Mouse (Mus musculus) right cerebral cortex, adult 18-20 months (tissue): ENCODE results near the gene Col5a1.

Experiments
- DNase-seq: peaks from one replicate; pipeline ENCODE4 v3.0.0; 2022; ENCODE audit warnings: mixed read lengths

Gene Col5a1

DNA sequence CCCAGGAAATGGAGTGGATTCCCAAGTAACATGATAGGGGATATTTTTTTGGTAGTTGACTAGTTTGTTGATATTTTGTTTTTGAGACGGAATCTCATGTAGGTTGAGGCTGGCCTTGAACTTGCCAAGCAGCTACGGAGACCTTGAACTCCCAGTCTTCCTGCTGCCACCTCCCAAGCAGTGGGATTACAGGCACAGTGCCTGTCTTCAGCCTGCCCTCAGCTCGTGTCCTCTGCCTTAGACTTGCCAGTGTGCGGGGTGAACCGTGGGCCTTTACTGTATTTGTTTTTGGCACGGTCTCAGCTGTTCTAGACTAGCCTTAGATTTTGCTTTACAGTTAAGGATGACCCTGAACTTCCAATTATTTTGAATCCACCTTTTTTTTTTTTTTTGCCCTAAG, 37.5 kb downstream of the Col5a1 start:
- no peak for DNase-seq

DNA sequence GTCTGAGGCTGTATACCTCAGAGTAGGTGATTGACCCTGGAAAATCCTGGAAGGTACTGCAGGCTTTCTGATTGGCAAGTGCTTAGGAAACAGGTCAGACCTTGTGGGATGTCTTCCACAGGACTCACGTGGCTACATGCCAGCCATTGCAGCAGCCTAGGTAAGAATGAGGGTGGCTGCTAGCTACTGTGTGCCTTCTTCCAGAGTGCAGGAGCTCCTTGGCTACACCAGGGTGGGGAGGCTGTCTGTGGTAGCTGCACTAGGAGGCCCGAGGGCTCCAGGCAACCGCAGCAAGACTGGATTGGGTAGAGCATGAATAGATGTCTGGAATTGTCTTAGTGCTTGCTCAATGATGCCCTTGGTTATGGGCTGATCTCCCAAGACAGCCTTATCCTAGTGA, 38.2 kb downstream of the Col5a1 start:
- no peak for DNase-seq

DNA sequence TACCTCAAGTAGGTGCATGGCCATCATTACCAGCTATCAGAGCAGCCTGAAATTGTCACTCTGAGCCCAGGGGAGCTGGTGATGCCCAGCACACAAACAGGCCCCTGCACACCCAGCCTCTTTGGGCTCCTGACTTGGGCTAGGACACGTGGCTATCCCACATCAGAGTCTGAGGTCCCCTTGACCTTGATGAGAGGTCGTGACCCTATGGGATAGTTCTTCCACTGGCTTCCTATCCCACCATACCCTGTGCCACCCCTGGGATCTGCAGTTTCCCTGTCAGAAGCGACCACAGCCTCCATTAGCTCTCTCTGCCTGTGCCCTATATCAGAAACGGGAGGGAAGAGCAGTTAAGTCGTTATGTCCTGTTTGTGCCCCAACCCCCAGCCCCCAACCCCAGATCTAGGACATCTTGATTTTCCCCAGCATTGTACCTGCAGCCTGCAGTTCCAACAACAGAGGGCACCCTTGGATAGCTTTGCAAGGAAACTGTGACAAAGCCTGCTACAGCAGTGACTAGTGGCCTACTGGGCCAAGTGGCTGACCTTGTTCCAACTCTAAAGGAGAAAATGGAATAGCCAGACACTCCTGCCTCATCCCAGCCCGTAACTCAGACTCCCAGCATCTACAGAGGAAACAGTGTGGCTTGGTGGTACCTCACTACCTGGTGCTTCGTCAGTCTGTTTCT, 40.4 kb downstream of the Col5a1 start:
- peak; percentile 60 for DNase-seq

DNA sequence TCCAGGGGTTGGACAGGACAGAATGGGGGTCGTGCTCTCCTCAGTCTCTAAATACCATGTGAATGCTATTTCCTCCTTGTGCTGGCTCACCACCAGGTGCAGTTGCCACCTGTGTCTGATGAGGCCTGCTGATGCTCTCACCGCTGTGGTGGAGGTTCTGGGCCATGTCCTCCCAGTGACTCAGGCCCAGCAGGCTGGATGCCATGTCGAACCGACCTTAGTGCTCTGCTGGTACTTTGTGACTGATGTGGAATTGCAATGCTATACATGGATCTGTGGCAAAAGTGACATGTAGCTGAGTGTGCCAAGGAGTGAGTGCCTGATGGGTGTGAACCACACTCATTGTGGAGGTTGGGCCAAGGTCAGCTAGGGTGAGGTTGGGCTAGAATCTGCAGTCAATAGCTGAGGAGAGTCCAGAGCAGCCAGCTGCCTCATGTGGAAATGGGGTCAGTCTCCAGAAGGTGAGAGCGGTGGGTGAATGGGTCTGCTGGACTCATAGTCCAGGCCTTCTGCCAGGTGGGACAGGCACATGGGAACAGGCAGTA, 44.3 kb downstream of the Col5a1 start:
- no peak for DNase-seq

DNA sequence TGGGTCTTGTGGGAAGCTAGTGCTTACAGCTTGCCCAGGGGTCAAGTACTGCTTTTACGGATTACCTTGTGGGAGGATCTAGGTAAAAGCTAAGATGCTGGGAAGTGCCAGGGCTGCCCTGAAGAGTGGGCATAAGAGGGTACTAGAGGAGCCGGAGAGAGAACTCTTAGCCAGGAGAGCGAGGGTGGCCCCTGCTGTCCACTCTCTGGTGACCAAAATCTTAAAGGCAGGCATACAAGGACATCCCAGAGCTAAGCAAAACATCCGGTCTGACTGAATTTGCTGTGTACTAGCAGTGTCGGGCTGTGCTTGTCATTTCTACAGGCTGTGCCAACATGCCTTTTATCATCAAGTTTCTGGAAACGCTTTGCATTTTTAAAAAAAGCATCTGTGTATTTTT, 44.9 kb downstream of the Col5a1 start:
- DNase-seq = no peak

DNA sequence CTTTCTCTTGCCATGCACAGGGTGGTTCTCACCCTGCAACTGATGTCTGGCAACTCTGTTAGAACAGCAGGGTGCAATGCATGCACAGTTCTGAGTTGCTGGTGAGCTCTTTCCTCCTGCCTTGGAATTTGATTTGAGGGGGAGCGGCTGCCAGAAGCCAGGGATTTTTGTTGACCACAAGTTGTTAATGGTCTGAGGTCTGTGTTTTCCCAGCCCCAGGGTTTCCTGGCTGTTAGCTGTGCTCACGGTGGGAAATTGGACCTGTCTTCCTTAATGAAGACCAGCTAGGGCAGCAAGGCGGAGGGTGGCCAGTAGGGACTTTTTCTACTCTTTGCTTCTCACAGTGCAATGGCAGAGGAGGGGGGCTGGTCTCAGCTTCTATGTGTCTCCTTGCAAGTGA, 45.7 kb downstream of the Col5a1 start:
- DNase-seq = no peak

DNA sequence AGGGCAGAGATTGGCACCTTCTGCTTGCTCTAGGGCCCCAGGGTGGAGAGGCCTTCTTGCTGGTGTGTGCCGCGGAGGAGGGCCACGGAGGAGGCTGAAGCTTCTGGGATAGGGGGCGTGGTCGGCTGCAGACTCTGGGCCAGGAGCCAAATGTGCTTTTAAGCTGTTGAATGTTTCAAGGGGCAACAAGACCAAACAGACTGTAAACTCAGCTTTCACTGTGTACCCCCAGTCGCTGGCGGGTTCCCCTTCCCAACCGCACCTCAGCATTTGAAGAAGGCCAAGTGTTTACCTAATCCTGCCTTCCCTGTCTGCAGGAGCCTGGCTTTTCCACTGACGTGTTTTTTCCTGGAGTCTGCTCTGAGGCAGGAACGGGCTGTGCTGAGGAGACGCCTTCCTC, 48.0 kb downstream of the Col5a1 start:
- no peak for DNase-seq

DNA sequence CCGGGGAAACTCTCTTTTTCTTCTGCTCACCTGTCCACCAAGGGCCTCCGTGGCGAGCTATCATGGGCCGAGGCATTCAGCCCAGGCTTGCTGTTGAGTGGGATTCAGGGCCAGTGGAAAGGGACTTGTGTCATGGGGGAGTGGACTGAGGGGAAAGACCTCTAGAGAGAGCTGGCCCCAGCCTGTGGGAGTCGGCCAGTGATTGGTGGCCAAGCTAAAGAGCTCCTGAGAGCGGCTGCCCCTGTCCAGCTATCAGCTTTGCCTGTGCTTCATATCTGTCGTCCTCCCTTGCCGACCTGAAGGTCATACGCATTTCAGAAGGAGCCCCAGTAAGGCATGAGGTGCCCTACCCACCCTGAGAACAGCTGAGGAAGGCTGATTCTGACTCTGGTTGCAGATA, 48.6 kb downstream of the Col5a1 start:
- DNase-seq = no peak

DNA sequence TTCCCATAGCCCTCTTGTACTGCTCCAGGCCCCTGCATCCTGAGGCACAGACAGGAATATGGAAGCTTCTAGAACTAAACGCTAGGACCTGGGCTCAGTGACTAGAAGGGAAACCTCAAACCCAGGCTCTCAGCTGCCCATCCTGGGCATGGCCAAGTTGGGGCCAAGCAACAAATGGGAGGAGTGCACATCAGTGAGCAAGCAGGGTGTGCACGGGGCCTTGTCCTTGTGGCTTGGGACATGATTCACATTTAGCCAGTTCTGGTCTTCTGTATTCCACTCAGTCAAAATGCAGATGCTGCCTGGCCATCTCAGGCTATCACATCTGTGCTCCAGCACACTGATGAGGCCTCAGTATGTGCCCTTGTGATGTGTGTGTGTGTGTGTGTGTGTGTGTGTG, 49.2 kb downstream of the Col5a1 start:
- DNase-seq = no peak

DNA sequence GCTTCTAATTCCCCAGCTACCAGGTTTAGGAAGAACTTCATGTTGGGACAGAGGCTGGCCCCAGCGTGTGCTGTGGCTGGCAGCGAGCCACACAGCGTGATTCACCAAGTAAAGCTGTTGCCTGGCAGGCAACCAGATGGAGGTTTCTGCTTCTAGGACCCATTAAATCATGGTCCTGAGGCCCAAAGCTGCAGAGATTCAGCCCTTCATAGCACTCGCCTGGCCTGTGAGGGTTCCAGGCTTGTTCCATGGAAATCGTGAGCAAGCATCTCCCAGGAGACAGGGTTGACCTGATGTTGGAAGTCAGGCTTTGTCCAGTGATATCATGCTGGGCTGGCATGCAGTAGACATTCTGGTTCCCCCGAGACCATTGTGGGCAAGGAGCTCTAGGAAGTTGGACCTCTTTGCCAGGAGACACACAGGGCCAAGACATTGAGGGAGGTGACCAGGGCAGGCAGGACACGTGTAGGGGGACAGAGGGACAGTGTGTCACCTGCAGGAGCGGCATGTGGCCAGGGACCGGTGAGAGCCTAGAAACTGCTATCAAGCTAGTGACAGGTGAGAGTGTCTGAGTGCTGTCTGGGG, 50.5 kb downstream of the Col5a1 start:
- peak; percentile 62 for DNase-seq

DNA sequence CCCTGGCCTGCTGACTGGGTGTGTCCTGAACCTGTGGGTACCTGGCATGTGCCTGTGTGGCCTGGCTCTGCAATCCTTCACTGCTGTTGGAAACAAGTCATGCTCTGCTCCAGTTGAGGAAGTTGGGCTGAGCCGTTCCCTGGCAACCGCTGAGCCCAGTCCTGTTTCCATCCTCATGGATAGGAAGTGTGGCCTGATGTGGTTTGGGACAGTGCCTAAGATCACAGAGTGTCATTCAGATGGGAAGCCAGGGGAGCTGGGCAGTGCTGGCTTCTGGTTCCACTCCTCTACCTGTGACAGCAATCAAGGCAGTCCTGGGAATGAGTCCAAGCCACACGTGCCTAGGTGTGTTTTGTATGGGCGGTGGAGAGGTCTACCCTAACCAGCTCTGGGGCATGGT, 53.2 kb downstream of the Col5a1 start:
- DNase-seq = no peak

DNA sequence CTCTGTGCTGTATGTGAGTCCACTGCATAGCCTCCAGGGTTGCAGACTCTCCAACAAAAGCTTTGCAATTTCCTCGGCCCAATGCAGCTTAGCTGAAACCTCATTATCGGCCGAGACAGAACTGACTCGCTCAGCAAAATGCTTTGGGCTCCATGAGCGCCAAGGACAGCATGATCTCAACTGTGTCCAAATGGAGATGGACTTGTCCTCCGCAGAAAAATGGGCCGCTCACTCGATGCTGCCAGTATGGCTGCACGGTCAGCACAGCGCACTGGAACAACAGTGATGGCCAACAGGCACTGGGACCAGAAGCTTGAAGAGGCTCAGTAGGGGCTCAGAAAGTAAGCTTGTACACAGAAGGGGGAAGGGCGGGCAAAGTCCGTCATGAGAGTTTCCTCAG, 53.9 kb downstream of the Col5a1 start:
- no peak for DNase-seq

DNA sequence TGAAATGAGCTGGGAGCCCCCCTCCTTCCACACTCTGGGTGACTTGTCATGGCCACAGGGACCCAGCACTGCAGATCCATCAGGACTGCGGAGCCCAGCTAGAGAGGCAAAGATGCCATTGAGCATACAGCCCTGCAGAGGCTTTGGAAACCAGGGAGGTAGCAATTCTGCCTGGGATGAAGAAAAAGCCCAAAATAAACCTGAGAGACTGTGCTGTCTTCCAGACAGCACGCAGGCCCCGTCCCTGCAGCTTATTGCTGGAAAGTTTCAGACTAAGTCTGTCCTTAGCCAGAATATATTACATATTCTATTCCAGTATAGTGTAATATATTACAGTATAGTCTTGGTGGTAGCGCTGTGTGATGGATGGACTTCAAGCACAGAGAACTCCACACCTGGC, 61.0 kb downstream of the Col5a1 start:
- no peak for DNase-seq

DNA sequence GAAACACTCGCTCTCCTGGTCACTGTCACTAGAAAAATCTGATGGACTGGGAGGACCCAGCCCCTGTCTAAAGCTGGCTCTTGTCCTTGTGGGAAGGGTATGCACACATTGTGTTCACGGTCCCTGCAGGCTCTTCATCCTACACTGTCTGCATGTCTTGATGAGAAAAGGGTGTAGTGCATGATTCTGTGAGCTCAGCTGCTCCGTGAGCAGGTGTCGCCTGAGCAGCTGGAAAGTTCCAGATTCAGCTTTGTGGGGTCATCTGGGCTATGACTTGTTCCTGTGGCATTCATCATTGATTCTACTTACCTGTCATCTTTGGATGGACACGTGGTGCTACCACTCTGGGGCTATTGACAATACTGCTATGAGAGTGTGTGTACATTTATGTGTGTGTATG, 61.7 kb downstream of the Col5a1 start:
- DNase-seq = no peak

DNA sequence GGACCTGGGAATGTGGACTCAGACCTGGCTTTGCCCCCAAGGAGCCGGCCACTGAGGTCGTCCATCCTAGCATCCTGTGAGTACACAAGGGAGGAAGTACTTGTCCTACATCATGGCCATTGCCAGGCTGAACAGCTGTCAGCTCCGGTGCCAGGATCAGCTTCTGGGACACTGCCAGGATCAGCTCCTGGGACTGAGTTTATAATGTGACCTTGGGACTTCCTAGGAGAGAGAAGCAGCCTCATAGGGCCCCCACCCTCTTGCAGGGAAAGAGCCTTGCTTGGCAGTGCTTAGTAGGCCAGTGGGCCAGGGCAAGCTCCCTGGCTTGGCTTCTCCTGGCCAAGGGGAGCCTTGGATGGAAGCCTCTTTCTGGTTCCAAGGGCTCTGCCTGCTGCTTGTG, 67.6 kb downstream of the Col5a1 start:
- DNase-seq = no peak

DNA sequence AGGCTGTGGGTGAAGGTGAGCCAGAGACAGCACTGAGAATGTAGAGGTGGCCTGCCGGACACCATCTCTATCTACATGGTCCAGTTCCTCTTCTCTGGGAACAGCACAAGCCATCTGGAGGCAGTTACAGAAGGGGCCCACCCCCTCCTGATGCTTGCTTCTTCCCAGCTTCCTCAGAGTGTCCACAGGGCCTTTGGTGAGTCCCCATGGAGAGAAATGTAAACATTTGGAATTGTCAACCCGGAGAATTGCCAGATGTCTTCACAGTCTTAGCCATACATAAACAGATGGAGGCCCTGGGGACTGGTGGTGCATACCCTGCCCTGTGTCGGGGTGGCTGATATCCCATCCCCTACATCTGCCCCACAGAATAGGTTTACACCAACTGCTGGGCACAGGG, 68.7 kb downstream of the Col5a1 start:
- DNase-seq = no peak

DNA sequence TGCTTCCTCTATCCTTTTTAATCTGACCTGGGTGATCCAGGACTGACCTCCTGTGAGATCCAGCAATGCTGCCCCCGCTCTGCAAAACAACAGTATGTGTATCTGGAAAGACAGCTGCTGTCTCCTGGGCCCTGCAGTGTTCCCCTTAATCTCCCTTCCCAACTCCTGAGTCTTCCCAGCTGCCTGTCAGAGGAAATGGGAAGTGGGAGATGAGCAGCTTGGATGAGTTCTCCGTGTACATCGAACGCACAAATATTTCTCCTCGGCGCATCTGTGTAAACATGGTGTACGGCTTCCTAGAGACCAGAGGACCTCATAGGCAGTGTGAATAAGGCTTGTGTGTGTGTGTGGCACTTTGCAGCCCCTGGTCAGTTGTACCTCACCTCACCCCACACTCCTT, 70.5 kb downstream of the Col5a1 start:
- DNase-seq = no peak

DNA sequence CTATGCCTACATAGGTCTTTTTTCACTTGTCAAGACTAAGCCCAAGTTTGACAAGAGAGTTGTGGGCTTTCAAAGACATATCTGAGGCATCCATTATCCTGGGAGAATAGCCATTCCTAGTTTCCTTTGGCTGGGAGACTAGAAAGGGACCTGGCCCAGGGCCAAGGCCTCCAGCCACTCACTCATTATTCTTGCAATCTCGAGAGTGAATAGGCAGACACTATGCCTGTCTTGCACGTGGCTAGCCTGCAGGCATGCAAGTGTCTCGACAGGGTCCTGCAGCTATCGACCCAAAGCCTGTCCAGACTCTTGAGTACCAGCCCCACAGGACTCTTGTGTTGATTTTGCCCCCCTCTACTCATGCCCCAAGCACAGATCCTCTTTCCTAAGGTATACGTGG, 71.0 kb downstream of the Col5a1 start:
- no peak for DNase-seq

DNA sequence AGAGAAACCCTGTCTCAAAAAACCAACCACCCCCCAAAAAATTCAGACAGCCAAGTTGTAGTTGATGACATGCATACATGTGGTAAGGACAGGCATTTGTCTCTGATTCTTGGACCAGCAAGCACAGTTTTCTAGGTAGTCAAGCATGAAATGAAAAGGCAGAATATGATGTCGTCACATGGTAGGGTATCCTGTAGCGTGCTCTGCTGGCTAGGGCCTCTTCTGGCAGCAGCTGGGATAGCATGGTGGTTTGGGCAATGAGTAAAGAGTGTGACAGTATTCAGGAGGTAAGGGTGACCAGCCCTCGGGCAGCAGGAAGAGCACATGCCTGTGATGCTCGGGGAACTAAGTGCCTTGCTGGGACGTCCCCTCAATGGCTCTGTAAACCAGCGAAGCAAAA, 73.0 kb downstream of the Col5a1 start:
- DNase-seq = no peak

DNA sequence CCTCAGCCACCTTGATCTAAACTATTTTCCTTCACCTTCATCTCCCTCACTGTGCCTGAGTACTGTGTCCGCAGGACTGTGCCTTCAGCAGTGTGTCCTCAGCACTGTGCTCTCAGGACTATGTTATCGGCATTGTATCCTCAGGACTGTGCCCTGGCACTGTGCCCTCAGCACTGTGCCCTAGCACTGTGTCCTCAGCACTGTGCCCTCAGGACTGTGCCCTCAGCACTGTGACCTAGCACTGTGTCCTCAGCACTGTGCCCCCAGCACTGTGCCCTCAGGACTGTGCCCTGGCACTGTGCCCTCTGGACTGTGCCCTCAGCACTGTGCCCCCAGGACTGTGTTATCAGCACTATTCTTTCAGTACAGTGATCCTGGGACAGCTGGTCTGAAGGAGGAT, 75.0 kb downstream of the Col5a1 start:
- DNase-seq = no peak

DNA sequence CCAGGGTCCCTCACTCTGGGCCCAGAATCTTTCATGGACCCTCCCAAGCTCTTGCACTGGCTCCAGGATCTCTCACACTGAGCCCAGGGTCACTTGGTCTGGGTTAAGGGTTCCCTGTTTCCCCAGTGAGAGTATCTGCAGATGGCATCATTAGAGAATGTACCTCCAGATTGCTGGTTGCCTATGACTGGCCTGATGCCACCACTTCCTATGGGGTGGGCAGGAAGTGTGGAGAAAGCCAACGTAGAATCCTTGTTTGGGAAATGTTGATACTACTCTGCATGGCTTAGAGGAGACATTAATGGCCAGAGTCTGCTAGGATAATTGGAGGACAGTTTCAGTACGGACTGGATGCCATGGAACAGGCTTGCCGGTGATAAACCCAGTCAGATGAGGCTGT, 76.2 kb downstream of the Col5a1 start:
- no peak for DNase-seq

DNA sequence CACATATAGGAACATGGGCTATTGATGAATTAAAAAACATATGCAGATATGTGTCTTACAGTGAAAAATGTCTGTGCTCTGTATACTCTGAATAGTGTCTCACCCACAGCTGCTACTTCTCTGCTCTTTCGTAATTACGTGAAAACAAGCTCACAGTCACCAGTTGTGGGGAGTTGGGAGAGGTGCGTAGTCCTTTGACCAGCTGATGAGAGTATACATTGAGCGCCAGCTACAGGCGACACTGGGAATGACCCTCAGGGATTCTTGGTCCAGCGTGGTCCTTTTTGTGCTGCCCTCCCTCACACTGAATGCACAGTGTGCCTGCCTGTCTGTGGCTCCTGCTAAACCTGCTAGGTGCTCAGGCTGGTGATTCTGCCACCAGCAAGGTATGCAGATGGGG, 82.9 kb downstream of the Col5a1 start:
- no peak for DNase-seq

DNA sequence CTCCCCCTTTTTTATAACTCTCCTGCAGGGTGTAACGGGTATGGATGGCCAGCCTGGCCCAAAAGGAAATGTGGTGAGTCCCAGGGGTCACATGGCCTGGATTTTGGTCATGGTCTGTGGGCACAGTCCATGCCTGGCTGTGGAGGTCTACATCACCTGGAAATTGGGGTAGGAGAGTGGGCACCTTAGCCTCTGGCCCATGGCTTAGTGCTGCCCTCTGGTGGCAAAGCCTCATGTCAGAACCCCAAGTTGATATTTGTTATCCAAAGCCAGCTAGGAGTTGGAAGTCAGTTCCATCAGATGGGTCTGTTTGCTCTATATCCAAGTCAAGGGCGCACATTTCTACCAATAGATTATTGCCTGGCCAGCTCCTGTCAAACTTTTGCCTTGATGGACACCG, 87.6 kb downstream of the Col5a1 start:
- peak; percentile 35 for DNase-seq

DNA sequence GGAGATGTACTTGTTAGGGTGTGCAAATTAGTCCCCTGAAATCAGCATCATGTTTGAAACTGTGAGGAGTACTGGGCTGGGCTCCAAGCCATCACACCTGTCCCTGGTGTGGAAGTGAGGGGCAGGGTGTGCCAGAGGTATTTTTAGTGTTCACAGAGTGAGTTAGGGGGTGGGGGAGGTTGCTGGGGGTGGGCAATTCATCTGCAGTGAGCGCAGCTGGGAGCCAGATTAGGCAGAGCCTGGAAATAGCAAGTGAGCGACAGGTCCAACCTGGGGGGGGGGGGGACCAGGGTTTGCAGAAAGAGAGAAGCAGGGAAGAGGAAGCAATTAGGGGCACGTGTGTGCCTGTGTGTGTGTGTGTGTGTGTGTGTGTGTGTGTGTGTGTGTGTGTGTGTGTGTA, 89.6 kb downstream of the Col5a1 start:
- peak; percentile 20 for DNase-seq

DNA sequence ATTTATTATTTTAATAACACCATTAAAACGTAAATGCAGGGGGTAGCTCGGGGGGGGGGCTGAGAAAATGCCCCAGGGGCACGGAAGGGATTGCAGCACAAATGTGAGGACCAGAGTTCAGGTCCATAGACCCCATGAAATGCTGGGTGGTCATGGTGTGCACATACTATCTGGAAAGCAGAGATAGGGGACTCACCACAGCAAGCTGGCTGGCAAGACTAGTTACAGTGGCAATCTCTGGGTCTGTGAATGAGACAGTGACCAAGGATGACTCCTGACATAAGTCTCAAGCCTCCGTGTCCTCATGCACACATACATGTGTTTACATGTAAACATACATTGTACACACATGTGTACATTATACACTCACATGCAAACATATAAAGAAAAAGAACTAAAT, 90.3 kb downstream of the Col5a1 start:
- no peak for DNase-seq
